Mouse (Mus musculus): ENCODE results near the gene Olfr1265. TPM values are rescaled to one million over a fixed set of nuclear protein-coding genes. Genes with fewer than 3 reads are reported as not detected.

Olfr1265 gene
- not detected in 2 replicates for polyA plus RNA-seq (2015; fragmentation: Nextera tagmentation; extraction: Ambion mirVana)

DNA sequence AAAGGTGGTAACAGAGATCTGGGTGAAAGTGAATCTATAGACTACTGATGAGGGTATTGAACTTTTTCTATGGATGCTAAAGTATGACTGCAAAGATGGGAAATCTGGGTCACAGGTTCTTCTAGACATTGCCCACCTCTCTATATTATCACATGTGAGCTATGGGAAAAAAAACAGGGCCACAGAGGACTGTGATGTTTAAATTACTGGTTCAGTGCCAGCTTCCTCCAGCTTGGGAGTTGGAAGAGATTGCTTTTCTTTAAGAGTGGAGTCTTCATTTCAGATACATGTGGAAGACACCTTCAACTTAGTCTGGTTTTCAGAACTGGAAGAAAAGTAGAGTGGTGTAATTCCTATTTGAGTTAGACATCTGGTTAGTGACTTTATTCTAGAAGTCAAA lies at the start of gene Olfr1265:
Olfr1265 (plus strand) TSS at position 301 of the 400 bp plus-strand sequence.
- Histone ChIP-seq H3K9ac (replicated peaks) (no peak within 1 kb of the TSS), H3K27me3 (no peaks in the 10 kb centered on the region), H3K4me2 (replicated peaks) (no peak within 1 kb of the TSS), H3K9me3 (no peaks in the 10 kb centered on the region), H3K36me3 (no peaks in the 10 kb centered on the region), H3K4me1 (no peaks in the 10 kb centered on the region), H3K4me3 (no peak within 1 kb of the TSS), H3K27ac (replicated peaks) (no peak within 1 kb of the TSS)
- ATAC-seq (replicated peaks) = no peak

DNA sequence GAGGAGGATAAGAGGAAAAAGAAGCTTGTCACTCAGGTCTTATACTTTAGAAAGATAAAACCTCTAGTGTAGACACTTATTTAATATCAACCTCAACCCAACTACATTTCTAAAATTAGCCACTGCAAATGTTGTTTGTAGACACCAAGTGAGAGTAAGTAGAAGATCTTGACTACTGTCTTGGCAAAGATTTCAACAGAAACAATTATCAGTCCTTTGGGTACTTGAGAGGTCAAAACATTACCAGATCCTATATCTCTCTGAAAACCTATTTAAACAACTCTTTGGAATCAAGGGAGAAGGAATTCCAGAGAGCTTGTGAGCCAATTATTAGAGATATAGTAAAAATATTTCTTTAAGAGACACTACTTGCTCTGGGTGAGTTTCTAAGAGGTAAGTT lies 44.2 kb upstream of the Olfr1265 start, which contains the start of gene Olfr1261:
Olfr1261 (plus strand) TSS at position 301 of the 400 bp plus-strand sequence.
- H3K9ac ChIP-seq (replicated peaks) = no peak within 1 kb of the TSS
- H3K36me3 ChIP-seq = no peaks in the 10 kb centered on the region
- no peak within 1 kb of the TSS for H3K4me2 ChIP-seq (replicated peaks)
- no peaks in the 10 kb centered on the region for H3K27me3 ChIP-seq
- H3K27ac ChIP-seq (replicated peaks) = no peak within 1 kb of the TSS
- H3K9me3 ChIP-seq = no peaks in the 10 kb centered on the region
- no peaks in the 10 kb centered on the region for H3K4me1 ChIP-seq
- H3K4me3 ChIP-seq = no peak within 1 kb of the TSS
- ATAC-seq (replicated peaks) = no peak

DNA sequence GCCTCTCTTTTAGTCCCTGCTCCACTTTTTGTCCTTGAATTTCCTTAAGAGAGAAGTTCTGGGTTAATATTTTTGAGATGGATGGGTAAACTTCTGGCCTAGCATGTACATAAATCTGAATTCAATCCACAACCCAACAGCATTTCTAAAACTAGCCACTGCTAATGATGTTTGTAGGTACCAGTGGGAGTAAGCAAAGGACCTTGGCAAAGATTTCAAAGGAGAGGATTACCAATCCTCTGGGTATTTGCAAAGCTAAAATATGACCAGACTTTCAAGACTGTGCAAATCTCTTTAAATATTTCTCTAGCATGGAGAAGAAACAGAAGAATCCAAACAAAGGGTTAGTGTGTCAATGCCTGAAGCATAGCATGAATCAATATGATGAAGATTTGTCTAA lies 35.3 kb upstream of the Olfr1265 start, which contains the start of gene Olfr1262:
Olfr1262 (plus strand) TSS at position 301 of the 400 bp plus-strand sequence.
- H3K27me3 ChIP-seq = no peaks in the 10 kb centered on the region
- ATAC-seq (replicated peaks) = no peak
- H3K4me3 ChIP-seq = no peak within 1 kb of the TSS
- H3K4me1 ChIP-seq = no peaks in the 10 kb centered on the region
- no peaks in the 10 kb centered on the region for H3K9me3 ChIP-seq
- no peak within 1 kb of the TSS for H3K9ac ChIP-seq (replicated peaks)
- no peak within 1 kb of the TSS for H3K27ac ChIP-seq (replicated peaks)
- H3K4me2 ChIP-seq (replicated peaks) = no peak within 1 kb of the TSS
- no peaks in the 10 kb centered on the region for H3K36me3 ChIP-seq

DNA sequence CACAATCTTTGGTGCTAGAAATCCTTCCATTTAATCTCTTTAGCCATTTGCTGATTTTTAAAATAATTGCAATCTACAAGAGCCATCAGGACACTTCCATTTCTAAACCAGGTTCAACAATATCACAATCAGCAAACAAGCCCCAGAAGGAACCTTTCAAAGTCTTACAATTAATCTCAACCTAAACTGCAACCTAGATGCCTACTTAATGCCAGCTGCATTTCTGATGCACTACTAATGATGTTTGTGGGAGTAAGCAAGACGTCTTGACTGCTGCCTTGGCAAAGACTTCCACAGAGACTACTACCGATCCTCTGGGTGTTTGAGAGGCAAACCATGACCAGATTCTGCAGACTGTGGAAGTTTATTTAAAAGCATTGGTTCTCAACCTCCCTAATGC lies 23.3 kb upstream of the Olfr1265 start, which contains the start of gene Olfr1263:
Olfr1263 (plus strand) TSS at position 301 of the 400 bp plus-strand sequence.
- no peaks in the 10 kb centered on the region for H3K9me3 ChIP-seq
- H3K36me3 ChIP-seq = no peaks in the 10 kb centered on the region
- ATAC-seq (replicated peaks) = no peak
- no peak within 1 kb of the TSS for H3K27ac ChIP-seq (replicated peaks)
- no peak within 1 kb of the TSS for H3K4me3 ChIP-seq
- WGBS = 85% methylated on average over 2 of the region's 2 CpGs
- H3K27me3 ChIP-seq = no peaks in the 10 kb centered on the region
- H3K9ac ChIP-seq (replicated peaks) = no peak within 1 kb of the TSS
- no peaks in the 10 kb centered on the region for H3K4me1 ChIP-seq
- no peak within 1 kb of the TSS for H3K4me2 ChIP-seq (replicated peaks)

DNA sequence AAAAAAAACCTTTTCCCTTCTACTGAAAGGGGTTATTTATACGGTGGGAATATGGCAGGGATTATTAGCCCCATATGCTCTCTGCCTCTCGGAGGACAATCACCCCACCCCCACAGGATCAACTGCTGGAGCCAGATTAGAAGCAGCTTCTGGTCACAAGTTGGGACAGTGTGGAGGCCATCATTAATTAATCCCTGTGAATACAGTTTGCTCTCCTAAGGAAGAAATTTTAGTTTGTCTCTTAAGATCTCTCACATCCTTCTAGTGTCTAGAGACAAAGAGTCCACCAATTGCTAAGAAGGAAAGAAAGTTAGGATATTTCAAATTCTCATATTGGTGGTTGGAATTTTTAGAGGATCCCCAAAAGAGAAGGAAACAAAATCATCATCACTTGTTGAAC lies 9.7 kb upstream of the Olfr1265 start, which contains the start of gene Olfr1264:
Olfr1264 (minus strand) TSS at position 101 of the 400 bp plus-strand sequence.
- no peak for ATAC-seq (replicated peaks)
- 80% methylated on average over 2 of the region's 2 CpGs for WGBS
- no peak within 1 kb of the TSS for H3K4me3 ChIP-seq
- no peak within 1 kb of the TSS for H3K4me2 ChIP-seq (replicated peaks)
- H3K9me3 ChIP-seq = no peaks in the 10 kb centered on the region
- no peaks in the 10 kb centered on the region for H3K36me3 ChIP-seq
- no peaks in the 10 kb centered on the region for H3K27me3 ChIP-seq
- H3K27ac ChIP-seq (replicated peaks) = no peak within 1 kb of the TSS
- H3K4me1 ChIP-seq = no peaks in the 10 kb centered on the region
- H3K9ac ChIP-seq (replicated peaks) = no peak within 1 kb of the TSS

DNA sequence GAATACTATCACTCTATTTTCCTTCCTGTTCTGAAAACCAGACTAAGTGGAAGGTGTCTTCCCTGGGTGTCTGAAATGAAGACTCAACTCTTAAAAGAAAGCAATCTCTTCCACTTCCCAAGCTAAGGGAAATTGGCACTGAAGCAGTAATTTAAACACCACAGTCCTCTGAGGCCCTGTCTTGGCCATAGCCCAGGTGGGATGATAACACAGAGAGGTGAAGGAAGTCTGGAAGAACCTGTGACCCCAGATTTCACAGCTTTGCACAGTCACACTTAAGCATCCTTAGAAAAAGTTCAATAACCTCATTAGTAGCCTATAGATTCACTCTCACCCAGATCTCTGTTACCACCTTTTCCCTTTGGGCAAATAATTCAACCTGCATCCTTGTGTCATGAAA lies 28.4 kb downstream of the Olfr1265 start, which contains the start of gene Olfr140:
Olfr140 (minus strand) TSS at position 101 of the 400 bp plus-strand sequence.
- H3K4me1 ChIP-seq = no peaks in the 10 kb centered on the region
- no peak within 1 kb of the TSS for H3K9ac ChIP-seq (replicated peaks)
- H3K27ac ChIP-seq (replicated peaks) = no peak within 1 kb of the TSS
- H3K4me2 ChIP-seq (replicated peaks) = no peak within 1 kb of the TSS
- no peaks in the 10 kb centered on the region for H3K36me3 ChIP-seq
- ATAC-seq (replicated peaks) = no peak
- no peak within 1 kb of the TSS for H3K4me3 ChIP-seq
- H3K9me3 ChIP-seq = no peaks in the 10 kb centered on the region
- no peaks in the 10 kb centered on the region for H3K27me3 ChIP-seq

DNA sequence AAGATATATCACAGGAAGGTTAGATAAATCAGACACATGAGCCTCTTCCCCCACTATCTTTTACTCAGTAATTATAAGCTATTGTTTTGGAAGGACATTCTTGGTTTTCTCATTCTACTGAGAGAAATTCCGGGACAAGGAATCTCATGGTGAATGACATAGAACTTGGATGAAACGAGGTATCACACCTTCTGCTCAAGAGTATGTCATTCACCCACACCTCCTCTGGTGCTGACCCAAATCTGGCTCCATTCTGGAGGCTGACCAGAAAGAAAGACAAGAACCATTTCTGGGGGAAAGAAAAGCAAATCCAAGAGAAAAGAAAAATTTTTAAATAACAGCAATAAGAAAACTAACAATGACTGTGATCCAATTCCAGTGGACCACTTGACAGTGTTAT lies 34.9 kb downstream of the Olfr1265 start:
- ATAC-seq (replicated peaks) = no peak

More for the DNA sequence above, 34.9 kb downstream of the Olfr1265 start:
- no peaks in the 10 kb centered on the region for H3K9me3 ChIP-seq
- H3K36me3 ChIP-seq = no peaks in the 10 kb centered on the region
- H3K4me3 ChIP-seq = no peak overlapping the region
- H3K9ac ChIP-seq (replicated peaks) = no peak overlapping the region
- WGBS = 76% methylated on average over 2 of the region's 2 CpGs
- H3K4me2 ChIP-seq (replicated peaks) = no peak overlapping the region
- H3K4me1 ChIP-seq = no peaks in the 10 kb centered on the region
- no peaks in the 10 kb centered on the region for H3K27me3 ChIP-seq
- H3K27ac ChIP-seq (replicated peaks) = no peak overlapping the region

Other genes starting within 250 kb of the Olfr1265 start
- not detected in 2 replicates for gene Olfr1254, start 241.7 kb upstream of the Olfr1265 start, polyA plus RNA-seq (2015; fragmentation: Nextera tagmentation; extraction: Ambion mirVana)
- gene Olfr1255, start 223.3 kb upstream of the Olfr1265 start, polyA plus RNA-seq (2015; fragmentation: Nextera tagmentation; extraction: Ambion mirVana) = not detected in 2 replicates
- gene Olfr1256, start 193.8 kb upstream of the Olfr1265 start, polyA plus RNA-seq (2015; fragmentation: Nextera tagmentation; extraction: Ambion mirVana) = not detected in 2 replicates
- not detected in 2 replicates for gene Olfr48, start 187.1 kb upstream of the Olfr1265 start, polyA plus RNA-seq (2015; fragmentation: Nextera tagmentation; extraction: Ambion mirVana)
- not detected in 2 replicates for gene Olfr1257, start 156.9 kb upstream of the Olfr1265 start, polyA plus RNA-seq (2015; fragmentation: Nextera tagmentation; extraction: Ambion mirVana)
- gene Olfr1258, start 108.0 kb upstream of the Olfr1265 start, polyA plus RNA-seq (2015; fragmentation: Nextera tagmentation; extraction: Ambion mirVana) = not detected in 2 replicates
- not detected in 2 replicates for gene Olfr1259, start 86.7 kb upstream of the Olfr1265 start, polyA plus RNA-seq (2015; fragmentation: Nextera tagmentation; extraction: Ambion mirVana)
- gene Olfr1260, start 61.0 kb upstream of the Olfr1265 start, polyA plus RNA-seq (2015; fragmentation: Nextera tagmentation; extraction: Ambion mirVana) = not detected in 2 replicates
- not detected in 2 replicates for gene Olfr1261, start 44.1 kb upstream of the Olfr1265 start, polyA plus RNA-seq (2015; fragmentation: Nextera tagmentation; extraction: Ambion mirVana)
- not detected in 2 replicates for gene Olfr1262, start 35.2 kb upstream of the Olfr1265 start, polyA plus RNA-seq (2015; fragmentation: Nextera tagmentation; extraction: Ambion mirVana)
- gene Olfr1263, start 23.2 kb upstream of the Olfr1265 start, polyA plus RNA-seq (2015; fragmentation: Nextera tagmentation; extraction: Ambion mirVana) = not detected in 2 replicates
- gene Olfr1264, start 9.8 kb upstream of the Olfr1265 start, polyA plus RNA-seq (2015; fragmentation: Nextera tagmentation; extraction: Ambion mirVana) = not detected in 2 replicates
- gene Olfr140, start 28.3 kb downstream of the Olfr1265 start, polyA plus RNA-seq (2015; fragmentation: Nextera tagmentation; extraction: Ambion mirVana) = not detected in 2 replicates
- gene Olfr1269, start 86.1 kb downstream of the Olfr1265 start, polyA plus RNA-seq (2015; fragmentation: Nextera tagmentation; extraction: Ambion mirVana) = not detected in 2 replicates
- 0.05 TPM in 1 of 2 replicates, not detected in the other for gene Olfr32, start 107.0 kb downstream of the Olfr1265 start, polyA plus RNA-seq (2015; fragmentation: Nextera tagmentation; extraction: Ambion mirVana)
- 0.04 TPM in 1 of 2 replicates, not detected in the other for gene Olfr1270, start 117.8 kb downstream of the Olfr1265 start, polyA plus RNA-seq (2015; fragmentation: Nextera tagmentation; extraction: Ambion mirVana)
- not detected in 2 replicates for gene Olfr1506, start 189.2 kb downstream of the Olfr1265 start, polyA plus RNA-seq (2015; fragmentation: Nextera tagmentation; extraction: Ambion mirVana)
- not detected in 2 replicates for gene Olfr142, start 222.3 kb downstream of the Olfr1265 start, polyA plus RNA-seq (2015; fragmentation: Nextera tagmentation; extraction: Ambion mirVana)
- not detected in 2 replicates for gene Olfr1271, start 235.7 kb downstream of the Olfr1265 start, polyA plus RNA-seq (2015; fragmentation: Nextera tagmentation; extraction: Ambion mirVana)